Mouse (Mus musculus) heart, embryonic 13.5 days (tissue): ENCODE results near the gene Tnik. TPM values are rescaled to one million over a fixed set of nuclear protein-coding genes. Genes with fewer than 3 reads are reported as not detected.
A peak's percentile ranks its signal among the peaks of the same experiment; 100 is the strongest.

Source experiments
- ATAC-seq: fragments of 200-750 bp; cut with Nextera tagmentation; 2 replicates; pipeline ENCODE4 v1.8.0; 2017; ENCODE audit warnings: moderate TSS enrichment; ENCODE audit not compliant: insufficient number of reproducible peaks, low FRiP score, low TSS enrichment; ENCODE audit errors: extremely low read depth
- H3K27ac ChIP-seq: fragments of 300-500 bp; sonication (generic); replicated peaks from 2 replicates; pipeline ENCODE4 v1.5.1; 2015; ENCODE audit warnings: moderate library complexity, mild to moderate bottlenecking, inconsistent platforms
- H3K27me3 ChIP-seq: fragments of 300-500 bp; sonication (generic); replicated peaks from 2 replicates; pipeline ENCODE4 v1.6.1; 2015; ENCODE audit warnings: mild to moderate bottlenecking, inconsistent platforms
- H3K36me3 ChIP-seq: fragments of 300-500 bp; sonication (generic); 2 replicates; pipeline ENCODE4 v1.6.1; 2015; ENCODE audit warnings: mild to moderate bottlenecking, inconsistent platforms
- H3K4me1 ChIP-seq: fragments of 300-500 bp; sonication (generic); 2 replicates; pipeline ENCODE4 v1.6.1; 2015; ENCODE audit warnings: inconsistent platforms
- H3K4me2 ChIP-seq: fragments of 300-500 bp; sonication (generic); 2 replicates; pipeline ENCODE4 v1.6.1; 2015; ENCODE audit warnings: inconsistent platforms, mild to moderate bottlenecking, moderate library complexity
- H3K4me3 ChIP-seq: fragments of 300-500 bp; sonication (generic); 2 replicates; pipeline ENCODE4 v1.5.1; 2015; ENCODE audit warnings: moderate library complexity, mild to moderate bottlenecking, inconsistent platforms
- H3K9ac ChIP-seq: fragments of 300-500 bp; sonication (generic); 2 replicates; pipeline ENCODE4 v1.6.1; 2015; ENCODE audit warnings: inconsistent platforms, mild to moderate bottlenecking, moderate library complexity
- H3K9me3 ChIP-seq: fragments of 300-500 bp; sonication (generic); 2 replicates; pipeline ENCODE4 v1.6.1; 2016; ENCODE audit warnings: inconsistent platforms
- WGBS: fragments of 180-500 bp; shearing (Covaris S2); methylation state at CpG from one replicate; pipeline ENCODE4 v1.1.7; 2015; ENCODE audit warnings: mixed read lengths; 5-methylcytosine and 5-hydroxymethylcytosine counted together
- polyA plus RNA-seq: library from polyadenylated mRNA; unstranded; fragments of >200 nt; fragmentation: Nextera tagmentation; extraction: Ambion mirVana; gene quantifications from 2 replicates; pipeline ENCODE4 v1.2.1, GENCODE M21; 2015

The Tnik gene
- polyA plus RNA-seq, 1 experiment from 2014 or later, result 8.3 TPM

GRCm38 (mm10) chr3:28441545-28441944 is 178.5 kb downstream of the Tnik start:
- ATAC-seq, result no peak
- no peak overlapping the region for H3K9ac ChIP-seq
- no peaks in the 10 kb centered on the region for H3K9me3 ChIP-seq
- peaks cover 44% of the 10 kb centered on the region for H3K4me1 ChIP-seq
- H3K27me3 ChIP-seq, result no peaks in the 10 kb centered on the region
- H3K4me3 ChIP-seq, result no peak overlapping the region
- H3K4me2 ChIP-seq, result no peak overlapping the region
- WGBS, result 57% methylated on average over 4 of the region's 4 CpGs
- no peaks in the 10 kb centered on the region for H3K36me3 ChIP-seq
- no peak overlapping the region for H3K27ac ChIP-seq

- Histone ChIP-seq H3K36me3 (no peaks in the 10 kb centered on the region), H3K4me3 (no peak overlapping the region), H3K9ac (no peak overlapping the region), H3K27me3 (no peaks in the 10 kb centered on the region), H3K4me1 (peaks cover 39% of the 10 kb centered on the region), H3K4me2 (no peak overlapping the region), H3K9me3 (no peaks in the 10 kb centered on the region), H3K27ac (no peak overlapping the region)
- WGBS, result 67% methylated on average over 4 of the region's 4 CpGs
- no peak for ATAC-seq
Observed at GRCm38 (mm10) chr3:28442116-28442515, 179.1 kb downstream of the Tnik start.

GRCm38 (mm10) chr3:28447950-28448349 is 184.9 kb downstream of the Tnik start:
- Histone ChIP-seq H3K27me3 (no peaks in the 10 kb centered on the region), H3K4me3 (no peak overlapping the region), H3K27ac (no peak overlapping the region), H3K9me3 (no peaks in the 10 kb centered on the region), H3K9ac (no peak overlapping the region), H3K36me3 (no peaks in the 10 kb centered on the region), H3K4me1 (no peaks in the 10 kb centered on the region), H3K4me2 (no peak overlapping the region)
- no peak for ATAC-seq
- WGBS, result 69% methylated on average over 4 of the region's 4 CpGs

- no peak for ATAC-seq
- no peaks in the 10 kb centered on the region for H3K36me3 ChIP-seq
- H3K4me1 ChIP-seq, result no peaks in the 10 kb centered on the region
- H3K27me3 ChIP-seq, result no peaks in the 10 kb centered on the region
- H3K4me2 ChIP-seq, result no peak overlapping the region
- no peak overlapping the region for H3K4me3 ChIP-seq
- 81% methylated on average over 3 of the region's 3 CpGs for WGBS
- no peak overlapping the region for H3K9ac ChIP-seq
- H3K9me3 ChIP-seq, result no peaks in the 10 kb centered on the region
- H3K27ac ChIP-seq, result no peak overlapping the region
Observed at GRCm38 (mm10) chr3:28453458-28453857, 190.4 kb downstream of the Tnik start.

GRCm38 (mm10) chr3:28456842-28457241 is 193.8 kb downstream of the Tnik start:
- no peak overlapping the region for H3K4me3 ChIP-seq
- H3K4me2 ChIP-seq, result no peak overlapping the region
- 60% methylated on average over 8 of the region's 8 CpGs for WGBS
- H3K27me3 ChIP-seq, result no peaks in the 10 kb centered on the region
- no peak overlapping the region for H3K27ac ChIP-seq
- H3K4me1 ChIP-seq, result peaks cover 2% of the 10 kb centered on the region; the same call in 1 of the 2 replicates
- H3K9ac ChIP-seq, result no peak overlapping the region
- no peaks in the 10 kb centered on the region for H3K36me3 ChIP-seq
- no peaks in the 10 kb centered on the region for H3K9me3 ChIP-seq
- ATAC-seq, result no peak

- no peak for ATAC-seq
- Histone ChIP-seq H3K36me3 (no peaks in the 10 kb centered on the region), H3K4me1 (peaks cover 2% of the 10 kb centered on the region; the same call in 1 of the 2 replicates), H3K9ac (no peak overlapping the region), H3K4me3 (no peak overlapping the region), H3K4me2 (no peak overlapping the region), H3K27ac (no peak overlapping the region), H3K27me3 (no peaks in the 10 kb centered on the region), H3K9me3 (no peaks in the 10 kb centered on the region)
- WGBS, result 80% methylated on average over 2 of the region's 2 CpGs
Observed at GRCm38 (mm10) chr3:28457517-28457916, 194.5 kb downstream of the Tnik start.

- Histone ChIP-seq H3K27me3 (no peaks in the 10 kb centered on the region), H3K9ac (no peak overlapping the region), H3K4me2 (no peak overlapping the region), H3K27ac (no peak overlapping the region), H3K36me3 (no peaks in the 10 kb centered on the region), H3K4me3 (no peak overlapping the region), H3K4me1 (peaks cover 10% of the 10 kb centered on the region), H3K9me3 (no peaks in the 10 kb centered on the region)
- no peak for ATAC-seq
- 80% methylated on average over 4 of the region's 4 CpGs for WGBS
Observed at GRCm38 (mm10) chr3:28466688-28467087, 203.7 kb downstream of the Tnik start.

- no peak overlapping the region for H3K4me2 ChIP-seq
- H3K27ac ChIP-seq, result no peak overlapping the region
- no peaks in the 10 kb centered on the region for H3K27me3 ChIP-seq
- H3K9ac ChIP-seq, result no peak overlapping the region
- ATAC-seq, result no peak
- no peaks in the 10 kb centered on the region for H3K9me3 ChIP-seq
- H3K36me3 ChIP-seq, result no peaks in the 10 kb centered on the region
- 67% methylated on average over 1 of the region's 1 CpGs for WGBS
- no peak overlapping the region for H3K4me3 ChIP-seq
- peaks cover 10% of the 10 kb centered on the region for H3K4me1 ChIP-seq
Observed at GRCm38 (mm10) chr3:28467148-28467754, 204.2 kb downstream of the Tnik start.

GRCm38 (mm10) chr3:28467871-28468285 is 204.9 kb downstream of the Tnik start:
- Histone ChIP-seq H3K27me3 (no peaks in the 10 kb centered on the region), H3K9me3 (no peaks in the 10 kb centered on the region), H3K4me3 (no peak overlapping the region), H3K4me1 (peaks cover 10% of the 10 kb centered on the region), H3K36me3 (no peaks in the 10 kb centered on the region), H3K9ac (no peak overlapping the region), H3K4me2 (no peak overlapping the region), H3K27ac (no peak overlapping the region)
- WGBS, result 49% methylated on average over 4 of the region's 4 CpGs
- no peak for ATAC-seq

GRCm38 (mm10) chr3:28473439-28473838 is 210.4 kb downstream of the Tnik start:
- H3K4me2 ChIP-seq, result no peak overlapping the region
- H3K4me1 ChIP-seq, result no peaks in the 10 kb centered on the region
- H3K9me3 ChIP-seq, result no peaks in the 10 kb centered on the region
- H3K9ac ChIP-seq, result no peak overlapping the region
- H3K27ac ChIP-seq, result no peak overlapping the region
- H3K27me3 ChIP-seq, result no peaks in the 10 kb centered on the region
- H3K4me3 ChIP-seq, result no peak overlapping the region
- H3K36me3 ChIP-seq, result no peaks in the 10 kb centered on the region
- 42% methylated on average over 1 of the region's 1 CpGs for WGBS
- ATAC-seq, result no peak

GRCm38 (mm10) chr3:28477373-28477772 is 214.4 kb downstream of the Tnik start:
- H3K36me3 ChIP-seq, result no peaks in the 10 kb centered on the region
- H3K9me3 ChIP-seq, result no peaks in the 10 kb centered on the region
- H3K27me3 ChIP-seq, result no peaks in the 10 kb centered on the region
- WGBS, result 92% methylated on average over 2 of the region's 2 CpGs
- no peak overlapping the region for H3K27ac ChIP-seq
- H3K4me1 ChIP-seq, result no peaks in the 10 kb centered on the region
- no peak for ATAC-seq
- no peak overlapping the region for H3K9ac ChIP-seq
- H3K4me2 ChIP-seq, result no peak overlapping the region
- no peak overlapping the region for H3K4me3 ChIP-seq

GRCm38 (mm10) chr3:28485716-28486115 is 222.7 kb downstream of the Tnik start:
- peaks cover 11% of the 10 kb centered on the region for H3K4me1 ChIP-seq
- H3K9ac ChIP-seq, result no peak overlapping the region
- no peaks in the 10 kb centered on the region for H3K36me3 ChIP-seq
- no peak overlapping the region for H3K4me3 ChIP-seq
- peaks cover 6% of the 10 kb centered on the region; the same call in 1 of the 2 replicates for H3K9me3 ChIP-seq
- peak overlapping the region; percentile 80 for H3K27ac ChIP-seq
- no peak overlapping the region for H3K4me2 ChIP-seq
- no peaks in the 10 kb centered on the region for H3K27me3 ChIP-seq
- whole genome bisulfite sequencing, result 34% methylated on average over 7 of the region's 7 CpGs
- ATAC-seq, result no peak
